Comparison of ENCODE assay signal across 12 mouse cellular contexts in genomic region chr12:79780745-79781144, GRCm38 (mm10).
DNase-seq lines count a peak whose midpoint lies in the region; ATAC-seq lines count a peak whose summit lies in the region.
"Had no signal": no experiment of that assay in that cellular context is flagged by ENCODE, and none has a peak within 500 bp of the region (broad histone marks: within the 10 kb centered on the region; RNA-seq: fewer than 3 reads in every experiment).

No protein-coding gene starts in this region.

- peaks cover 12% of the 10 kb centered on the region for H3K4me1 ChIP-seq in hindbrain, embryonic 10.5 days (replicated peaks)
- H3K4me1 ChIP-seq in hindbrain, embryonic 16.5 days (ENCODE audit: control insufficient read depth, insufficient read depth, low read depth, low read length): no peaks in the 10 kb centered on the region
- H3K4me1 ChIP-seq in lung, embryonic 16.5 days (replicated peaks; ENCODE audit: control insufficient read depth, insufficient read depth, low read length): peaks cover 3% of the 10 kb centered on the region; the same call in 1 of the 2 replicates
- no peaks in the 10 kb centered on the region for H3K4me1 ChIP-seq in heart, embryonic 15.5 days (replicated peaks)
- H3K4me1 ChIP-seq in stomach, embryonic 16.5 days (ENCODE audit: control insufficient read depth, insufficient read depth, low read length): no peaks in the 10 kb centered on the region; the same call in 1 of the 2 replicates
- H3K4me1 ChIP-seq: liver, embryonic 15.5 days had no signal

- WGBS in hindbrain, embryonic 10.5 days: 67% methylated on average over 2 of the region's 2 CpGs
- 62% methylated on average over 2 of the region's 2 CpGs for WGBS in hindbrain, embryonic 16.5 days
- 57% methylated on average over 2 of the region's 2 CpGs for WGBS in lung, embryonic 16.5 days
- 52% methylated on average over 2 of the region's 2 CpGs for WGBS in heart, embryonic 15.5 days
- whole genome bisulfite sequencing in stomach, embryonic 16.5 days: 65% methylated on average over 2 of the region's 2 CpGs

- H3K9ac ChIP-seq in hindbrain, embryonic 16.5 days (ENCODE audit: low read depth, low read length): no peak overlapping the region
- no peak overlapping the region for H3K9ac ChIP-seq in lung, embryonic 16.5 days (ENCODE audit: low read length)
- no peak overlapping the region for H3K9ac ChIP-seq in heart, embryonic 15.5 days
- no peak overlapping the region for H3K9ac ChIP-seq in stomach, embryonic 16.5 days (ENCODE audit: low read length)
- H3K9ac ChIP-seq: liver, embryonic 15.5 days had no signal

- peaks cover 10% of the 10 kb centered on the region; the same call in 1 of the 2 replicates for H3K36me3 ChIP-seq in hindbrain, embryonic 10.5 days
- no peaks in the 10 kb centered on the region for H3K36me3 ChIP-seq in hindbrain, embryonic 16.5 days (ENCODE audit: control insufficient read depth, insufficient read depth, low read length)
- H3K36me3 ChIP-seq in lung, embryonic 16.5 days (ENCODE audit: control insufficient read depth, insufficient read depth, low read length): no peaks in the 10 kb centered on the region
- no peaks in the 10 kb centered on the region for H3K36me3 ChIP-seq in heart, embryonic 15.5 days
- no peaks in the 10 kb centered on the region for H3K36me3 ChIP-seq in stomach, embryonic 16.5 days (ENCODE audit: control insufficient read depth, insufficient read depth, low read length)
- H3K36me3 ChIP-seq: liver, embryonic 15.5 days had no signal

- no peak for DNase-seq in hindbrain, embryonic 10.5 days (ENCODE audit: low spot score)
- DNase-seq in lung, adult 18-20 months: no peak
- no peak for DNase-seq in urinary bladder, adult 2 months (ENCODE audit: low spot score)
- DNase-seq: cerebellum, adult 11 months; right cerebral cortex, postnatal 25 days; thymus, postnatal 25 days had no signal

- no peaks in the 10 kb centered on the region for H3K27me3 ChIP-seq in hindbrain, embryonic 10.5 days (ENCODE audit: insufficient read depth, poor library complexity, severe bottlenecking)
- H3K27me3 ChIP-seq in hindbrain, embryonic 16.5 days (replicated peaks; ENCODE audit: control insufficient read depth, insufficient read depth, low read length): no peaks in the 10 kb centered on the region; the same call in 1 of the 2 replicates
- H3K27me3 ChIP-seq in lung, embryonic 16.5 days (ENCODE audit: control insufficient read depth, insufficient read depth, low read depth, low read length): no peaks in the 10 kb centered on the region
- no peaks in the 10 kb centered on the region for H3K27me3 ChIP-seq in heart, embryonic 15.5 days
- H3K27me3 ChIP-seq in stomach, embryonic 16.5 days (ENCODE audit: control insufficient read depth, insufficient read depth, low read length): no peaks in the 10 kb centered on the region
- H3K27me3 ChIP-seq: liver, embryonic 15.5 days had no signal

- H3K27ac ChIP-seq in hindbrain, embryonic 10.5 days: peak overlapping the region; percentile 59
- no peak overlapping the region for H3K27ac ChIP-seq in hindbrain, embryonic 16.5 days (ENCODE audit: low read depth, low read length)
- H3K27ac ChIP-seq in lung, embryonic 16.5 days (ENCODE audit: low read length): peak overlapping the region; percentile 24; the same call in 1 of the 2 replicates
- H3K27ac ChIP-seq in heart, embryonic 15.5 days: peak overlapping the region; percentile 64
- peak overlapping the region; percentile 73 for H3K27ac ChIP-seq in stomach, embryonic 16.5 days (ENCODE audit: low read length)
- H3K27ac ChIP-seq: liver, embryonic 15.5 days had no signal

- H3K9me3 ChIP-seq in hindbrain, embryonic 10.5 days: peaks cover 10% of the 10 kb centered on the region; the same call in 1 of the 2 replicates
- H3K9me3 ChIP-seq in hindbrain, embryonic 16.5 days (ENCODE audit: control insufficient read depth, low read length): no peaks in the 10 kb centered on the region
- H3K9me3 ChIP-seq in lung, embryonic 16.5 days (ENCODE audit: control insufficient read depth, low read length): no peaks in the 10 kb centered on the region; the same call in 1 of the 2 replicates
- no peaks in the 10 kb centered on the region for H3K9me3 ChIP-seq in heart, embryonic 15.5 days (replicated peaks)
- peaks cover 3% of the 10 kb centered on the region for H3K9me3 ChIP-seq in stomach, embryonic 16.5 days (replicated peaks; ENCODE audit: control insufficient read depth, low read length)
- H3K9me3 ChIP-seq: liver, embryonic 15.5 days had no signal

- no peak overlapping the region for H3K4me2 ChIP-seq in hindbrain, embryonic 16.5 days (ENCODE audit: low read length)
- no peak overlapping the region for H3K4me2 ChIP-seq in lung, embryonic 16.5 days (ENCODE audit: low read depth, low read length)
- no peak overlapping the region for H3K4me2 ChIP-seq in heart, embryonic 15.5 days
- H3K4me2 ChIP-seq in stomach, embryonic 16.5 days (ENCODE audit: low read depth, low read length): no peak overlapping the region
- H3K4me2 ChIP-seq: liver, embryonic 15.5 days had no signal

- H3K4me3 ChIP-seq in hindbrain, embryonic 10.5 days: no peak overlapping the region
- H3K4me3 ChIP-seq in hindbrain, embryonic 16.5 days (ENCODE audit: low read length): no peak overlapping the region
- no peak overlapping the region for H3K4me3 ChIP-seq in lung, embryonic 16.5 days (ENCODE audit: low read length)
- H3K4me3 ChIP-seq in heart, embryonic 15.5 days: no peak overlapping the region
- H3K4me3 ChIP-seq in stomach, embryonic 16.5 days (replicated peaks; ENCODE audit: low read length): no peak overlapping the region
- H3K4me3 ChIP-seq: liver, embryonic 15.5 days had no signal

- no peak for ATAC-seq in hindbrain, embryonic 16.5 days
- no peak for ATAC-seq in lung, embryonic 16.5 days (ENCODE audit: low read depth)
- no peak for ATAC-seq in heart, embryonic 15.5 days (replicated peaks; ENCODE audit: insufficient number of reproducible peaks, insufficient read depth, low FRiP score, low read depth)
- ATAC-seq in stomach, embryonic 16.5 days (ENCODE audit: insufficient read depth, low FRiP score): peak; percentile 15; the same call in 1 of the 2 replicates
- ATAC-seq: CD4-positive, CD25-positive, alpha-beta regulatory T cell, adult 4 months had no signal
